Mouse (Mus musculus): Measurements from ENCODE around the gene Gorab. TPM values are rescaled to one million over a fixed set of nuclear protein-coding genes. Genes with fewer than 3 reads are reported as not detected.

Gorab gene
- total and polyA plus RNA-seq, 3 experiments = 2.9 to 5.9 (median 5.8) TPM

GRCm38 (mm10) chr1:163360796-163361195 lies 42.7 kb downstream of the Gorab start (continued):
- TF ChIP-seq MAFK (IDR thresholded peaks at IDR 0.05; ENCODE audit: insufficient replicate concordance, low read length) = no peak
- no peak for TF ChIP-seq EP300 (IDR thresholded peaks at IDR 0.05; ENCODE audit: low read length)

- in situ Hi-C loops (cut with MboI; ENCODE audit: low pct_ligation_motif_present, low pct_unique_long_range_greater_than_20kb, low sequenced_read_pairs) = no loop called here
- Histone ChIP-seq H3K4me3 (replicated peaks in 1 of 3; ENCODE audit: low read depth in 2 of 3, low read length in 2 of 3, poor library complexity in 1 of 3) (no peak overlapping the region), H3K4me2 (ENCODE audit: insufficient read depth, low read depth, poor library complexity, severe bottlenecking) (no peak overlapping the region), H3K36me3 (replicated peaks in 1 of 2; ENCODE audit: control insufficient read depth in 1 of 2, insufficient read depth in 1 of 2, low read length in 1 of 2) (no peaks in the 10 kb centered on the region), H3K79me2 (replicated peaks; ENCODE audit: control insufficient read depth, extremely low read depth, insufficient read depth, poor library complexity, severe bottlenecking) (no peaks in the 10 kb centered on the region), H3K27ac (ENCODE audit: insufficient read depth, low read depth) (no peak overlapping the region), H3K9ac (ENCODE audit: insufficient read depth, low read depth) (no peak overlapping the region), H3K9me3 (replicated peaks; ENCODE audit: low read length) (no peaks in the 10 kb centered on the region), H3K27me3 (replicated peaks) (no peaks in the 10 kb centered on the region), H3K4me1 (ENCODE audit: control insufficient read depth in 1 of 2, insufficient read depth in 2 of 2) (no peaks in the 10 kb centered on the region)
- dilution Hi-C loops (cut with MboI; ENCODE audit: extremely low pct_ligation_motif_present, extremely low pct_unique_long_range_greater_than_20kb, low sequenced_read_pairs) = no loop called here
- no peak for DNase-seq (ENCODE audit: extremely low read depth)
- TF ChIP-seq USF1 (IDR thresholded peaks at IDR 0.05; ENCODE audit: low read depth, low read length) = no peak
- no peak for TF ChIP-seq ZC3H11A (IDR thresholded peaks at IDR 0.05; ENCODE audit: low read depth, low read length)
- no peak for TF ChIP-seq NELFE (IDR thresholded peaks at IDR 0.05; ENCODE audit: low read depth, low read length)
- TF ChIP-seq TBP (conservative IDR thresholded peaks at IDR 0.05; ENCODE audit: low read depth, low read length) = no peak
- no peak for TF ChIP-seq MEF2A (IDR thresholded peaks at IDR 0.05; ENCODE audit: borderline replicate concordance, low read depth, low read length)
- TF ChIP-seq ZNF384 (IDR thresholded peaks at IDR 0.05; ENCODE audit: low read depth, low read length) = no peak
- no peak for TF ChIP-seq POLR2AphosphoS2 (IDR thresholded peaks at IDR 0.05; ENCODE audit: low read depth, low read length)
- TF ChIP-seq NRF1 (IDR thresholded peaks at IDR 0.05; ENCODE audit: low read depth, low read length) = no peak
- no peak for TF ChIP-seq BHLHE40 (IDR thresholded peaks at IDR 0.05; ENCODE audit: low read depth, low read length)
- TF ChIP-seq RCOR1 (conservative IDR thresholded peaks at IDR 0.05; ENCODE audit: low read depth, low read length) = no peak
- no peak for TF ChIP-seq ELF1 (IDR thresholded peaks at IDR 0.05; ENCODE audit: low read depth, low read length)
- TF ChIP-seq MAX (IDR thresholded peaks at IDR 0.05; ENCODE audit: low read length) = no peak
- TF ChIP-seq HCFC1 (IDR thresholded peaks at IDR 0.05; ENCODE audit: low read depth, low read length) = no peak
- TF ChIP-seq CHD2 (IDR thresholded peaks at IDR 0.05; ENCODE audit: low read length) = no peak
- TF ChIP-seq MXI1 (IDR thresholded peaks at IDR 0.05; ENCODE audit: low read depth, low read length) = no peak
- no peak for TF ChIP-seq CTCF (conservative IDR thresholded peaks at IDR 0.05 in 1 of 2, IDR thresholded peaks at IDR 0.05 in 1 of 2; ENCODE audit: low read depth in 2 of 2, low read length in 2 of 2)
- TF ChIP-seq E2F4 (IDR thresholded peaks at IDR 0.05; ENCODE audit: insufficient replicate concordance, low read depth, low read length) = no peak
- no peak for TF ChIP-seq GABPA (IDR thresholded peaks at IDR 0.05; ENCODE audit: insufficient replicate concordance, low read depth, low read length)
Observed at GRCm38 (mm10) chr1:163359521-163359920, 43.9 kb downstream of the Gorab start.

- no peak overlapping the region for H3K4me3 ChIP-seq (replicated peaks in 1 of 3; ENCODE audit: low read depth in 2 of 3, low read length in 2 of 3, poor library complexity in 1 of 3)
- H3K4me1 ChIP-seq (ENCODE audit: control insufficient read depth in 1 of 2, insufficient read depth in 2 of 2) = no peaks in the 10 kb centered on the region
- H3K4me2 ChIP-seq (ENCODE audit: insufficient read depth, low read depth, poor library complexity, severe bottlenecking) = no peak overlapping the region
- TF ChIP-seq KAT2A (IDR thresholded peaks at IDR 0.05; ENCODE audit: insufficient replicate concordance, low read length) (no peak), BHLHE40 (IDR thresholded peaks at IDR 0.05; ENCODE audit: low read depth, low read length) (no peak), TCF12 (IDR thresholded peaks at IDR 0.05; ENCODE audit: low read depth, low read length) (no peak), JUND (conservative IDR thresholded peaks at IDR 0.05; ENCODE audit: low read depth, low read length) (no peak), EP300 (IDR thresholded peaks at IDR 0.05; ENCODE audit: low read length) (no peak), MEF2A (IDR thresholded peaks at IDR 0.05; ENCODE audit: borderline replicate concordance, low read depth, low read length) (no peak), UBTF (IDR thresholded peaks at IDR 0.05; ENCODE audit: low read depth, low read length) (no peak), ETS1 (conservative IDR thresholded peaks at IDR 0.05; ENCODE audit: low read depth, low read length) (no peak), USF1 (IDR thresholded peaks at IDR 0.05; ENCODE audit: low read depth, low read length) (no peak), SIN3A (IDR thresholded peaks at IDR 0.05; ENCODE audit: low read length) (no peak), RCOR1 (conservative IDR thresholded peaks at IDR 0.05; ENCODE audit: low read depth, low read length) (no peak), ZMIZ1 (IDR thresholded peaks at IDR 0.05; ENCODE audit: low read depth, low read length) (no peak), NRF1 (IDR thresholded peaks at IDR 0.05; ENCODE audit: low read depth, low read length) (no peak), GABPA (IDR thresholded peaks at IDR 0.05; ENCODE audit: insufficient replicate concordance, low read depth, low read length) (no peak), MXI1 (IDR thresholded peaks at IDR 0.05; ENCODE audit: low read depth, low read length) (no peak), CHD1 (IDR thresholded peaks at IDR 0.05; ENCODE audit: low read depth, low read length) (no peak)
- no peaks in the 10 kb centered on the region for H3K36me3 ChIP-seq (replicated peaks in 1 of 2; ENCODE audit: control insufficient read depth in 1 of 2, insufficient read depth in 1 of 2, low read length in 1 of 2)
- H3K9me3 ChIP-seq (replicated peaks; ENCODE audit: low read length) = no peaks in the 10 kb centered on the region
- dilution Hi-C loops (cut with MboI; ENCODE audit: extremely low pct_ligation_motif_present, extremely low pct_unique_long_range_greater_than_20kb, low sequenced_read_pairs) (no loop called here), in situ Hi-C loops (cut with MboI; ENCODE audit: low pct_ligation_motif_present, low pct_unique_long_range_greater_than_20kb, low sequenced_read_pairs) (no loop called here)
- no peak overlapping the region for H3K27ac ChIP-seq (ENCODE audit: insufficient read depth, low read depth)
- H3K9ac ChIP-seq (ENCODE audit: insufficient read depth, low read depth) = no peak overlapping the region
- H3K79me2 ChIP-seq (replicated peaks; ENCODE audit: control insufficient read depth, extremely low read depth, insufficient read depth, poor library complexity, severe bottlenecking) = no peaks in the 10 kb centered on the region
- no peak for DNase-seq (ENCODE audit: extremely low read depth)
- H3K27me3 ChIP-seq (replicated peaks) = no peaks in the 10 kb centered on the region
Observed at GRCm38 (mm10) chr1:163358165-163358564, 45.3 kb downstream of the Gorab start.
